Mouse (Mus musculus) CH12F3 (cell line): ENCODE data around the gene Ttc33.

Experiments
- in situ Hi-C: fragments of 300-500 bp; cut with MboI; formaldehyde crosslinking; loops from 2 replicates; pipeline ENCODE4 v1.14.3; 2020; ENCODE audit warnings: low sequenced_read_pairs

Ttc33 gene

GRCm38 (mm10) chr15:5184668-5185330 is 526 bp upstream of the Ttc33 start:
- in situ Hi-C loops: no loop called here

- in situ Hi-C loops: no loop called here
Observed at GRCm38 (mm10) chr15:5186293-5186675, 959 bp downstream of the Ttc33 start.

- in situ Hi-C loops: no loop called here
Observed at GRCm38 (mm10) chr15:5187116-5187515, 1.8 kb downstream of the Ttc33 start.

GRCm38 (mm10) chr15:5188029-5188428 is 2.7 kb downstream of the Ttc33 start:
- in situ Hi-C loops: no loop called here

- in situ Hi-C loops: no loop called here
Observed at GRCm38 (mm10) chr15:5189504-5190093, 4.3 kb downstream of the Ttc33 start.

GRCm38 (mm10) chr15:5193833-5194232 is 8.5 kb downstream of the Ttc33 start:
- in situ Hi-C loops: no loop called here

- in situ Hi-C loops: no loop called here
Observed at GRCm38 (mm10) chr15:5194446-5194845, 9.1 kb downstream of the Ttc33 start.

GRCm38 (mm10) chr15:5194931-5195330 is 9.6 kb downstream of the Ttc33 start:
- in situ Hi-C loops: no loop called here

- in situ Hi-C loops: no loop called here
Observed at GRCm38 (mm10) chr15:5195987-5196514, 10.7 kb downstream of the Ttc33 start.

GRCm38 (mm10) chr15:5196691-5197090 is 11.4 kb downstream of the Ttc33 start:
- in situ Hi-C loops: no loop called here

GRCm38 (mm10) chr15:5205222-5205621 is 19.9 kb downstream of the Ttc33 start:
- in situ Hi-C loops: no loop called here

GRCm38 (mm10) chr15:5209116-5209515 is 23.8 kb downstream of the Ttc33 start:
- in situ Hi-C loops: no loop called here

GRCm38 (mm10) chr15:5220491-5220890 is 35.2 kb downstream of the Ttc33 start:
- in situ Hi-C loops: no loop called here

- in situ Hi-C loops: loop anchor here (10.0 kb wide), 2 partner anchors 854 to 974 kb away; no protein-coding TSS in a partner anchor
Observed at GRCm38 (mm10) chr15:5230746-5231145, 45.4 kb downstream of the Ttc33 start.

- in situ Hi-C loops: loop anchor here (10.0 kb wide), 2 partner anchors 850 to 970 kb away; no protein-coding TSS in a partner anchor
Observed at GRCm38 (mm10) chr15:5234659-5235058, 49.3 kb downstream of the Ttc33 start.

GRCm38 (mm10) chr15:5235527-5235926 is 50.2 kb downstream of the Ttc33 start:
- in situ Hi-C loops: loop anchor here (10.0 kb wide), 2 partner anchors 849 to 969 kb away; no protein-coding TSS in a partner anchor

- in situ Hi-C loops: loop anchor here (10.0 kb wide), 2 partner anchors 848 to 968 kb away; no protein-coding TSS in a partner anchor
Observed at GRCm38 (mm10) chr15:5236538-5236937, 51.2 kb downstream of the Ttc33 start.

- in situ Hi-C loops: loop anchor here (10.0 kb wide), 2 partner anchors 848 to 968 kb away; no protein-coding TSS in a partner anchor
Observed at GRCm38 (mm10) chr15:5237012-5237660, 51.8 kb downstream of the Ttc33 start.

- in situ Hi-C loops: loop anchor here (10.0 kb wide), 2 partner anchors 847 to 967 kb away; no protein-coding TSS in a partner anchor
Observed at GRCm38 (mm10) chr15:5238073-5238472, 52.7 kb downstream of the Ttc33 start.

GRCm38 (mm10) chr15:5238553-5238952 is 53.2 kb downstream of the Ttc33 start:
- in situ Hi-C loops: loop anchor here (10.0 kb wide), 2 partner anchors 846 to 966 kb away; no protein-coding TSS in a partner anchor

- in situ Hi-C loops: loop anchor here (10.0 kb wide), 2 partner anchors 845 to 965 kb away; no protein-coding TSS in a partner anchor
Observed at GRCm38 (mm10) chr15:5239361-5239760, 54.0 kb downstream of the Ttc33 start.
